Mouse (Mus musculus): ENCODE results near the gene Dhx33. TPM values are rescaled to one million over a fixed set of nuclear protein-coding genes. Genes with fewer than 3 reads are reported as not detected.
A peak's percentile ranks its signal among the peaks of the same experiment; 100 is the strongest.

Gene Dhx33
- 14.0 and 15.2 TPM in 2 replicates for polyA plus RNA-seq (2015; fragmentation: Nextera tagmentation; extraction: Ambion mirVana)

DNA sequence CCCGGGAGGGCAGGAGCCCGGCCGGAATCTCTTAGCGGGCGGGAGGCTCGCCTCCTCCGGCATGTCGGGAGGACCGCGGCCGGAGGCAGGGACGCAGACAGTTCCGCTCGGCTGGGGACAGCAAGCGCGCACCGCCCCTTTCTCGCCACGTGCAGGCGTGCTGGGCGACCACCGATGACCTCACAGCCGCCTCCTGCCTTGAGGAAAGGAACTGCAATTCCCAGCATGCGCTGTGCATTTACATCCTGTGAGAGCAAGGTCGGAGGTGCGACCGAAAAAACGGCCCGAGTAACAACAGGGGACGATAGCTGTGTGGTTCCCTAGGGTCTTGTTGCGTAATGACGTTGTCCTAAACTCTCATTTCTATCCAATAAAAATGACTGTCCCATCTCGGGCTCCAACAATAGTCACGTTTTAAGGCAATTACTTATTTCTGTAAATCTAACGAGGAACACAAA is at the start of gene Dhx33:
Dhx33 (minus strand) TSS at position 122 of the 458 bp plus-strand sequence.
- Histone ChIP-seq H3K9ac (peak within 1 kb of the TSS; percentile 81), H3K36me3 (peaks cover 37% of the 10 kb centered on the region), H3K4me2 (peak within 1 kb of the TSS; percentile 92), H3K27ac (replicated peaks) (peak within 1 kb of the TSS; percentile 83), H3K27me3 (no peaks in the 10 kb centered on the region), H3K9me3 (no peaks in the 10 kb centered on the region), H3K4me3 (peak within 1 kb of the TSS; percentile 88), H3K4me1 (replicated peaks) (peaks cover 21% of the 10 kb centered on the region)
- WGBS, result under 1% methylated on average over 34 of the region's 35 CpGs
- peak; percentile 99 for ATAC-seq (ENCODE audit: low read depth)

DNA sequence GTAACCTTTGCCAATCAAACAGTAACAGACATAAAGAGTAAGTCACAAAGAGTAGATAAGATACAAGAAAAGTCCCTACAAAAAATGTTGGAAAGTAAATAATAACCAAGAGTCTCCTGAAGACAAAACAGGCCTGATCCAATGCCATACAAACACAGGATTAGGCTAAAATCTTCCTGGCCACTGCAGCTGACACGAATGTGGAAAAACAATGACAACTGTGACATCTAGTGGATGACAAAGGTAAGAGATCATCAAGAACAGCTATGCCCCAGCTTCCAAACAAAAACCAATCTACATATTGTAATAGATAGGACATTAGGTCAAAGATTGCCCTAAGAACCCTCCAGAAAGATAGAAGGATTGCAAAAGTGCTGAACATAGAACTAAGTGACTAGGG is 48.3 kb upstream of the Dhx33 start:
- no peaks in the 10 kb centered on the region for H3K36me3 ChIP-seq
- no peaks in the 10 kb centered on the region for H3K27me3 ChIP-seq
- ATAC-seq (ENCODE audit: low read depth), result 0 out of 2 replicates have a peak, but pooled peaks have one; percentile 65
- no peak overlapping the region for H3K27ac ChIP-seq (replicated peaks)
- no peak overlapping the region for H3K4me3 ChIP-seq
- H3K9ac ChIP-seq, result no peak overlapping the region
- H3K9me3 ChIP-seq, result no peaks in the 10 kb centered on the region
- H3K4me2 ChIP-seq, result no peak overlapping the region
- H3K4me1 ChIP-seq (replicated peaks), result no peaks in the 10 kb centered on the region
- WGBS, result 9% methylated on average over 1 of the region's 1 CpGs

DNA sequence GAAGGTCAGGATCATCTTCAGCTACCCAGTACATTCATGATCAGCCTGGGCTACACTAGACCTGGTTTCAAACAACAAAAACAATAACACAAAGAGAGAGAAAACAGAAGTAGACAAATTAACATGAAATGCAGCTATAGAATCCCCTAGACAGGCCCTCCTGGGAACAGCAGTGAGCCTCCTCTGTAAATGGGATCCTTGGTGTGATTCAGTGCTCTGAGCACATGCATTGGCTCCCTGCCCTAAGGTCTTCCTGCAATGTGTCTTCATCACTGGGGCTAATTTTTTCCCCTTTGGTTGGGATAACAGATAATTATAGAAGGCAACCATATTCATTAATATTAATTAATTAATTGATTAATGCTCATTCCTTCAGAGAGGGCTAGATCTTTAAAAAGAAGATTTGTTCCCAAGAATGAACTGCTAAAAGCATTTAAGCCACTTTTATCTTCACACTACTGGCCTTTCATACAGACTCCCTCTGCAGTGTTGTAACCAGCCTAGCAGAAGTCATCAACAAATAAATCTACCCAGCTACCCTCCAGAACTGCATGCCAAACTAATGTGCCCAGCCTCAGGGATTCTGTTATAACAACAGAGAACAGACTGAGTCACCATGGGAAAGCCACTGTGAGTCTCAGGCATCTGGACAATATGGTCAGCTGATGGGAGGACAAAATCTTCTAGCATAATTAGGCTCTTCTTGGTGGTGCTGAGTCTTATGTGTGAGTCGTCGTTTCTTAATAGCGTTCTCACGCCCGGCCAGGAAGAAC is 35.5 kb upstream of the Dhx33 start:
- ATAC-seq (ENCODE audit: low read depth), result no peak
- Histone ChIP-seq H3K4me1 (replicated peaks) (no peaks in the 10 kb centered on the region), H3K36me3 (no peaks in the 10 kb centered on the region), H3K4me2 (no peak overlapping the region), H3K9me3 (no peaks in the 10 kb centered on the region), H3K9ac (no peak overlapping the region), H3K4me3 (no peak overlapping the region), H3K27ac (replicated peaks) (no peak overlapping the region), H3K27me3 (no peaks in the 10 kb centered on the region)
- WGBS, result 92% methylated on average over 5 of the region's 5 CpGs

DNA sequence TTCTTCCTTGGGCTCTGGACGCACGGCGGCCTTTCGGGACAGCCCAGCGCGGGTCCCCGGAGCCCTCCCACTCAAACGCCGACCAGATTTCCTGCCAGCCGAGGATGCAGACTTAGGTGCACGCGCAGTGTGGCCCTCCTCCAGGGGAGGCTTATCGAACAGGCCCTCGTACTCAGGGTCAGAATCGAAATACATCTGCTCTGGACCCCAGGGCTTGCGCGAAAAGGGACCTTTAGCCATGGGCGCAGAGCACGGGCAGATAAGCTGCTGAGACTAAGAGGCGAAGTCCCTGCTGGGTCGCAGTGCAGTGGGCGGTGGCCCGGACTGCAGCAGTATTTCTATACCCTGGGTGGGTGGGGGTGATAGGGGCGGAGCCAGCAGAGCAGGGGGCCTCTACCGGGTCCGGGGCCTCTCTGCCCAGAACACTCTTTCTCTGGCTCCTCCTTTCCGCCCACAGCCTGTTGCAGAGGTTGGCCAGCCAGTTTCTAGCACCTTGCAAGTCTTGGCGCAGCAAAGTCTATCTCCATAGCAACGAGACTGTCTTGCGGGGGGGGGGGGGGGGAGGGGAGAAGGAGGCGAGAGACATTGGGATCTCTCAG is 29.0 kb upstream of the Dhx33 start, which contains the start of gene 6330403K07Rik:
6330403K07Rik (minus strand) TSS at position 351 of the 599 bp plus-strand sequence.
- peaks cover 11% of the 10 kb centered on the region; the same call in 1 of the 2 replicates for H3K36me3 ChIP-seq
- H3K27me3 ChIP-seq, result no peaks in the 10 kb centered on the region
- peak; percentile 96 for ATAC-seq (ENCODE audit: low read depth)
- H3K27ac ChIP-seq (replicated peaks), result peak within 1 kb of the TSS; percentile 95
- peak within 1 kb of the TSS; percentile 72 for H3K4me3 ChIP-seq
- peak within 1 kb of the TSS; percentile 95 for H3K9ac ChIP-seq
- H3K4me2 ChIP-seq, result peak within 1 kb of the TSS; percentile 82
- under 1% methylated on average over 29 of the region's 31 CpGs for WGBS
- no peaks in the 10 kb centered on the region for H3K9me3 ChIP-seq
- peaks cover 31% of the 10 kb centered on the region for H3K4me1 ChIP-seq (replicated peaks)

DNA sequence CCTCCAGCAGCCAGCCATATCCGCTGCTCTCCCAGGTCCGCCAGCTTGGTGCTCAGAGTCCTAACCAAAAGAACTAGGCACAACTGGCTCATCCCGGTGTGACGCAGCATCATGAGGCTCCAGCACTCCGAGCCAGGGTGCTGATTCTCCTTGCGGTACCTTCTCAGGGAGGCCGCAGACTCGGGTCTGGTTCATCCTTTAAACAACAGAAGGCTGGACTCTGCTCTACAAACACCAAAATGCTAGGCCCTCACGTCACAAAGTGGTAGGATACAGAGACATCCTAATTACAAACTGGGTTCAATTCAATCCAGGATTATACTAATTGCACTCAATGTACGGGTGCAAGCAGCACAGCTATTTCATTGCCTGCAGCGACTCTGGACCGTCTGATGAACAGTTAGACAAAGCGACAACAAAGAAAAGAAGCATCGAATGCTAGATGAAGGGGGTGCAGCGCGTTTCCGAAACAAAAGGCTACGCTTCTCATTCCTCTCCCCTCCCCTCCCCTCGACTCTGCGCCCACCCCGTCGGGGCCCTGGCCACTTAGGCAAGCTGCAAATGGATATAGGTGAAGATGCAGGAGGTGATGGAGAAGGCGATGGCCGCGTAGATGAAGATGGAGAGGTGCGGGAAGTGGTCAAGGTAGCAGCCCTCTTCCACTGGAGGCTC is 28.4 kb upstream of the Dhx33 start:
- H3K4me1 ChIP-seq (replicated peaks), result peaks cover 31% of the 10 kb centered on the region
- H3K4me3 ChIP-seq, result peak overlapping the region; percentile 72
- peak overlapping the region; percentile 95 for H3K27ac ChIP-seq (replicated peaks)
- H3K4me2 ChIP-seq, result peak overlapping the region; percentile 82
- H3K9ac ChIP-seq, result peak overlapping the region; percentile 95
- no peaks in the 10 kb centered on the region for H3K27me3 ChIP-seq
- no peaks in the 10 kb centered on the region for H3K9me3 ChIP-seq
- WGBS, result 2% methylated on average over 26 of the region's 26 CpGs
- peaks cover 18% of the 10 kb centered on the region for H3K36me3 ChIP-seq
- peak; percentile 68; the same call in 1 of the 2 replicates for ATAC-seq (ENCODE audit: low read depth)

DNA sequence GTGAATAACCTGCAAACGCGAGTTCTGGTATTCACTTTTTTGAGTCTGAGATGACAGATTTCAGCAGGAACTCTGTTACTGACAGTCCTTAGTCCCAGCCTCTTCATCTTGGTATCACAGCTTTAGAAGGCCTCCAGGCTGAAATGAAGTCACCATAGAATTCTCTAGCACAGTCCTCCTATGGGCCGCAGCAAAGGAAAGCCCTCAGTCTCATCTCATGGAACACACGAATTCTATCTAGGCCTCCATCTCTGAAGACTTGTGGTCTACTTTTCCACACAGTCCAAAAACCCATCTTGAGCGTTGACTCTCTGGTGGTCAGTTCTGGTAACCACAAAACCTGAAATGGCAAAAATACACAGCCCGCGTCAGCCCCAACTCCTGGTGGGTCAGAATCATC is 27.8 kb upstream of the Dhx33 start:
- Histone ChIP-seq H3K9me3 (no peaks in the 10 kb centered on the region), H3K4me1 (replicated peaks) (peaks cover 31% of the 10 kb centered on the region), H3K36me3 (peaks cover 23% of the 10 kb centered on the region), H3K27me3 (no peaks in the 10 kb centered on the region), H3K4me3 (peak overlapping the region; percentile 72), H3K27ac (replicated peaks) (peak overlapping the region; percentile 95), H3K9ac (peak overlapping the region; percentile 95), H3K4me2 (peak overlapping the region; percentile 82)
- ATAC-seq (ENCODE audit: low read depth), result no peak
- 69% methylated on average over 7 of the region's 7 CpGs for WGBS

DNA sequence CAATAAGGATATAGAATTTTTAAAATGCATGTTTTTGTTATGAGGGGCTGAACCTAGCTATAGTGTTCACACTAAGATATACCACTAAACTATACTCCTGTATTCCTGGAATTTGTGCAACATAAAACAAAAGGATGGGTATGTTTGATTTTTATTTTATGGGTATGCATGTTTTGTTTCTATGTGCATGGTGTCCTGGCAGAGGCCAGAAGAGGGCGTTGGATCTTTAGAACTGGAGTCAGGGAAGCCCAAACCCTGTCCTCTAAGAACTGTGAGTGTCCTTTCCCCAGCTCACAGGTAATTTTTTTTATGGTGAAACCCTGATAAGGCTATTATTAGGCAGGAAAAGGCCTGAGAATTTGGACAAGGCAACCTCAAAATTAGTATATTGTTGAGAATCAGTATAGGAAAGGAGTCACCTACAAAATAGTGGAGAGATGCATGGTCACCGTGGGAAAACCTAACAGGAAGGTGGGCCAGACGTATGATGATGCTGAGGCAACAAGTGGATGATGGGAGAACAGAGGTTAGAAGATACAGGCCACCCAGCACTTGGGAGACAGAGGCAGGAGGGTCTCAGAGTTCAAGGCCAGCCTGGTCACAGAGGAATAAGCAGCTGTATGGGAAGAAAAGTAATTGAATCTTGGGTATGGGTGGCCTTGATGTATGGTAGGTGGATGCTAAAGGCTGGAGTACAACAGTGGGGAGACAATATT is 25.3 kb upstream of the Dhx33 start:
- no peak overlapping the region for H3K27ac ChIP-seq (replicated peaks)
- no peak overlapping the region for H3K4me3 ChIP-seq
- peaks cover 31% of the 10 kb centered on the region for H3K4me1 ChIP-seq (replicated peaks)
- no peak for ATAC-seq (ENCODE audit: low read depth)
- no peaks in the 10 kb centered on the region for H3K9me3 ChIP-seq
- 72% methylated on average over 3 of the region's 3 CpGs for WGBS
- peaks cover 46% of the 10 kb centered on the region for H3K36me3 ChIP-seq
- no peaks in the 10 kb centered on the region for H3K27me3 ChIP-seq
- H3K9ac ChIP-seq, result no peak overlapping the region
- no peak overlapping the region for H3K4me2 ChIP-seq

DNA sequence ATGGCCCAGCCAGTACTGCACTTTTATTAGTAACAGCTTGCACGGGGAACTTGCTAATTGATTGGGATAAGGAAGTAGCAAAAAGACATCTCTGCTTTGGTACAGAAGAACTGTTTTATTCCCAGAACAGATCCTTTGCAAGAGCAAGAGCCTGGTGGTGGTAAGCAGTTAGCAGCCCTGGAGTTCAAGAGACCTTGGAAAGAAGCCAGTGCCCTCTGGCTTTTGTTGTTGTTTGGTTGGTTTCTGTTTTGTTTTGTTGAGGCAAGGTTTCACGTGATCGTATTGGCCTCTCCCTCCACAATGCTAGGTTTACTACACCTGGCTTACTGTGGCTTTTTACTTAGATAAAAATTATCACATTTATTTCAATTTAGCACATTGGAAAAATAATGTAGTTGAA is 24.0 kb upstream of the Dhx33 start:
- Histone ChIP-seq H3K4me2 (no peak overlapping the region), H3K36me3 (peaks cover 51% of the 10 kb centered on the region), H3K4me3 (no peak overlapping the region), H3K27ac (replicated peaks) (no peak overlapping the region), H3K9ac (peak overlapping the region; percentile 22; the same call in 1 of the 2 replicates), H3K27me3 (no peaks in the 10 kb centered on the region), H3K4me1 (replicated peaks) (peaks cover 22% of the 10 kb centered on the region), H3K9me3 (no peaks in the 10 kb centered on the region)
- ATAC-seq (ENCODE audit: low read depth), result no peak
- WGBS, result 82% methylated on average over 3 of the region's 3 CpGs

DNA sequence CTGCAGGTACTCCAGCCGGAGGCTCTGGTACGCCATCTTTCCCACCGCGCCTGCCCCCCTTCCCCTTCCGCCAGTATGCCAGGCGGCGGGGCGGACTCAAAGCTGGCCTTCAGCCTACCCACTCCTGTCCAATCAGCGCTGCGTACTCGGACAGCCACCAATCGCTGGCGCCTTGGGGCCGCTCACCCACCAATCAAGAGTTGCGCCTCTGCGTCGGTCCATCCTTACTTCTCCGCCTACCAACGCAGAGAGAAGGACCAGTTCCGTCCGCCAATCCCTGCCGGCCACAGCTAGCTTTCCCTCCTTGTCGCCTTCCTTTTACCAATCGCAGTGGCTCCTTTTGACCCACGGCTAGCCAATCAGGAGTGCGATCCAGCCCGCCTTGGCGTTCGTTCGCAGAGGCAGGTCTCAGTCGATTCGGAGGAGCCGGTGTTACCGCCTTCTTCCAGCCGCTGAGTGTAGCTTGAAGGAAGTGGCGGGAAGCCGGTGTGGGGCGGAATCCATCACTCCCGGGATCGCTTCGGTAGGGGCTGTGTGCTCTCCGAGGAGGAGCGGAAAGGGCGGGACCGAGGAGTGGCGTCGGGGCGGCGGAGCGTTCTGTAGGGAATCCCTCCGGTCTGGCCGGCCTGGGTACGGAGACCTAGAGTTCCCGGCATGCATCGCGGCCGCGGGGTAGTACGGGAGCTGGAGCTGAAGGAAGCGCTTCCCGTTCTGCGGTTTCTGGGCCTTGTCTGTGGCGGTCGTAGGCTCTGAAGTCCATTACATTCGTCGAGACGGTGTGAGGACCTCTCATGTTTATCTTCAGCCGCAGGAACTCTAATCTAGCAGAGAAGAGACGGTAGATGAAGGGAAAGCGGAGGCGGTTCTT is 15.2 kb upstream of the Dhx33 start, which contains the start of the genes Mis12 and Derl2:
Mis12 (plus strand) TSS at position 411 of the 868 bp plus-strand sequence.
Derl2 (minus strand) TSS at position 641 of the 868 bp plus-strand sequence.
- no peaks in the 10 kb centered on the region for H3K27me3 ChIP-seq
- peak within 1 kb of the TSS; percentile 89 for H3K4me3 ChIP-seq
- peak within 1 kb of the TSS; percentile 89 for H3K4me2 ChIP-seq
- ATAC-seq (ENCODE audit: low read depth), result peak; percentile 100
- under 1% methylated on average over 71 of the region's 71 CpGs for WGBS
- no peaks in the 10 kb centered on the region for H3K9me3 ChIP-seq
- peaks cover 9% of the 10 kb centered on the region for H3K36me3 ChIP-seq
- H3K9ac ChIP-seq, result peak within 1 kb of the TSS; percentile 92
- peaks cover 54% of the 10 kb centered on the region for H3K4me1 ChIP-seq (replicated peaks)
- peak within 1 kb of the TSS; percentile 86 for H3K27ac ChIP-seq (replicated peaks)

DNA sequence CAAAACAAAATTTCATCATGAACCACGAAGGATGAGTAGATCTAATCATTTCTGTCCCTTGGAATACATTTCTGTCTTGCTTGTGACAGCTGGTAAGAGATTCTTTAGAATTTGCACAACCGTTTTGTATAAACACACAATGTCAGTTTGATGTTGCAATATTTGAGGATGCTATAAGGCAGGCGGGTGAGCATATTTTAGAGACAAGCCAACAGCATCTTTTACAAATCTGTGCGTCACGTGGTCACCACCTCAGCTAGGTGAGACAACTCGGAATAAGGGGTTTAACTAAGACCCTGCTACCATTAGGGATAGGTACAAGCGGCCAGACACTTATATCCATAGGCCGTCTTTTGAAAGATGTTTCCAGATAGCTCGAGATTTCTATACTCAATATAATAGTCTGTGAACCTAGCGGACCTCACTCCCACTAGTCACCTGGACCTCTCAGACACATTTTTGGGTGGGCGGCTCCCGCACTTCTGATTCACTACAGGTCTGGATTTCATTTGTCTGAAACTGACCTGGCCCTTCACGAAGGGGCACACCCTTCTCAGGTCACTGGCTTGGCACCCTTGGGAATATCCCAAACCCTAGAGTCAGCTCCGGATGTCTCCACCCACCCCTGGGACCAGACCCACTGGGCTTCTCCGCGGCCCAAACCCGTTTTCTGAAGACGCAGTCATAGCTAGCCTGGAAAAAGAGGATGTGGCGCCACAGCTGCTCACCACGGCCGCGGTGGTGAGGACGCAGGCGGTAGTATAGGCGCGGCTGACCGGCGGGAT is 14.4 kb upstream of the Dhx33 start:
- peak; percentile 30 for ATAC-seq (ENCODE audit: low read depth)
- Histone ChIP-seq H3K9me3 (no peaks in the 10 kb centered on the region), H3K27ac (replicated peaks) (peak overlapping the region; percentile 86), H3K27me3 (no peaks in the 10 kb centered on the region), H3K9ac (peak overlapping the region; percentile 92), H3K36me3 (peaks cover 12% of the 10 kb centered on the region), H3K4me2 (peak overlapping the region; percentile 80), H3K4me1 (replicated peaks) (peaks cover 54% of the 10 kb centered on the region), H3K4me3 (peak overlapping the region; percentile 89)
- WGBS, result 6% methylated on average over 28 of the region's 28 CpGs

Measured in neural tube, embryonic 13.5 days (tissue).